Mouse (Mus musculus): ENCODE results near the gene Clip3.

- TF ChIP-seq TCF12 (IDR thresholded peaks at IDR 0.05; ENCODE audit: insufficient read depth, poor library complexity, severe bottlenecking), result no peak
- TF ChIP-seq MYOG (IDR thresholded peaks at IDR 0.05; ENCODE audit: control insufficient read depth in 1 of 3, insufficient read depth in 1 of 3, insufficient read length in 2 of 3, low read depth in 2 of 3), result no peak
- no peak for TF ChIP-seq MAX (IDR thresholded peaks at IDR 0.05; ENCODE audit: low read depth)
- TF ChIP-seq REST (IDR thresholded peaks at IDR 0.05; ENCODE audit: insufficient read depth, insufficient read length), result no peak
- no peak for TF ChIP-seq SRF (IDR thresholded peaks at IDR 0.05; ENCODE audit: control insufficient read depth, insufficient read length, low read depth)
- no peak for TF ChIP-seq POLR2A (IDR thresholded peaks at IDR 0.05; ENCODE audit: insufficient read length, low read depth)
These were observed 32.3 kb downstream of the Clip3 start, which contains the start of gene Sdhaf1 for GRCm38 (mm10) chr7:30323795-30324194.
